Mouse (Mus musculus) hindbrain, postnatal 0 days (tissue): Measurements from ENCODE around the gene Rasgrf2. TPM values are rescaled to one million over a fixed set of nuclear protein-coding genes. Genes with fewer than 3 reads are reported as not detected.
"Not testable (repeated sequence)": the region's sequence is repeated elsewhere in the genome, so short reads cannot be mapped to it uniquely, and the experiment has no call there.

Experiments used
- ATAC-seq: fragments of 200-750 bp; cut with Nextera tagmentation; 2 replicates; pipeline ENCODE4 v1.8.0; 2017; ENCODE audit warnings: mild to moderate bottlenecking, moderate TSS enrichment, moderate library complexity
- DNase-seq: peaks from one replicate; pipeline ENCODE4 v3.0.0-alpha.2; 2015; ENCODE audit warnings: low spot score
- H3K27ac ChIP-seq: fragments of 300-500 bp; sonication (generic); 2 replicates; pipeline ENCODE4 v1.5.1; 2014; ENCODE audit warnings: mild to moderate bottlenecking
- H3K27me3 ChIP-seq: fragments of 300-500 bp; sonication (generic); 2 replicates; pipeline ENCODE4 v1.6.1; 2014; ENCODE audit warnings: low read length, mixed read lengths; ENCODE audit not compliant: insufficient read depth
- H3K36me3 ChIP-seq: fragments of 300-500 bp; sonication (generic); 2 replicates; pipeline ENCODE4 v1.6.1; 2014; ENCODE audit warnings: low read length, mixed read lengths; ENCODE audit not compliant: insufficient read depth
- H3K4me1 ChIP-seq: fragments of 300-500 bp; sonication (generic); 2 replicates; pipeline ENCODE4 v1.6.1; 2014; ENCODE audit warnings: antibody characterized with exemption, low read length, mixed read lengths; ENCODE audit not compliant: insufficient read depth
- H3K4me2 ChIP-seq: fragments of 300-500 bp; sonication (generic); 2 replicates; pipeline ENCODE4 v1.6.1; 2014; ENCODE audit warnings: low read depth, mild to moderate bottlenecking, low read length, moderate library complexity, mixed read lengths
- H3K4me3 ChIP-seq: fragments of 300-500 bp; sonication (generic); 2 replicates; pipeline ENCODE4 v1.5.1; 2014; ENCODE audit warnings: low read length
- H3K9ac ChIP-seq: fragments of 300-500 bp; sonication (generic); replicated peaks from 2 replicates; pipeline ENCODE4 v1.6.1; 2014; ENCODE audit warnings: mild to moderate bottlenecking, low read length, moderate library complexity, mixed read lengths
- H3K9me3 ChIP-seq: fragments of 300-500 bp; sonication (generic); 2 replicates; pipeline ENCODE4 v1.6.1; 2016; ENCODE audit warnings: low read length, mixed read lengths
- CTCF ChIP-seq: IDR thresholded peaks from 2 replicates; pipeline ENCODE4 v1.5.1; 2016; ENCODE audit warnings: antibody characterized with exemption, control low read depth, low read depth
- WGBS: fragments of 180-500 bp; shearing (Covaris S2); extraction: QIAGEN DNeasy Blood & Tissue Kit; methylation state at CpG from one replicate; pipeline ENCODE4 v1.1.7; 2014; 5-methylcytosine and 5-hydroxymethylcytosine counted together
- polyA plus RNA-seq: library from polyadenylated mRNA; unstranded; fragments of >200 nt; fragmentation: Nextera tagmentation; extraction: Ambion mirVana; gene quantifications from 2 replicates; pipeline ENCODE4 v1.2.1, GENCODE M21; 2015
- total RNA-seq: library from RNA; depleted of rRNA; stranded (reverse); fragments of >200 nt; gene quantifications from 2 replicates; pipeline ENCODE4 v1.2.3, GENCODE M21; 2014; rRNA removed

Rasgrf2 gene
- 61.2 and 99.6 TPM in 2 replicates for total RNA-seq
- 11.0 and 12.9 TPM in 2 replicates for polyA plus RNA-seq

GRCm38 (mm10) chr13:92131384-92132150, at the start of gene Rasgrf2:
Gene Rasgrf2, minus strand, starts transcription at chr13:92131656.
- peak within 1 kb of the TSS; percentile 68 for H3K27ac ChIP-seq
- H3K36me3 ChIP-seq = no peaks in the 10 kb centered on the region
- DNase-seq = peak; percentile 63
- H3K4me2 ChIP-seq = peak within 1 kb of the TSS; percentile 84
- H3K27me3 ChIP-seq = no peaks in the 10 kb centered on the region
- peak within 1 kb of the TSS; percentile 61 for H3K9ac ChIP-seq
- no peak for TF ChIP-seq CTCF
- ATAC-seq = peak; percentile 91
- no peaks in the 10 kb centered on the region for H3K9me3 ChIP-seq
- H3K4me1 ChIP-seq = no peaks in the 10 kb centered on the region; the same call in 1 of the 2 replicates
- WGBS = 1% methylated on average over 66 of the region's 70 CpGs
- H3K4me3 ChIP-seq = peak within 1 kb of the TSS; percentile 63

GRCm38 (mm10) chr13:92172686-92173085, 41.2 kb upstream of the Rasgrf2 start:
- H3K27ac ChIP-seq, H3K36me3 ChIP-seq, H3K4me3 ChIP-seq, DNase-seq, H3K27me3 ChIP-seq, H3K4me1 ChIP-seq, H3K4me2 ChIP-seq, H3K9me3 ChIP-seq, ATAC-seq, H3K9ac ChIP-seq: not testable (repeated sequence)
- WGBS = 81% methylated on average over 8 of the region's 8 CpGs

GRCm38 (mm10) chr13:92150551-92150950, 19.1 kb upstream of the Rasgrf2 start:
- peaks cover 2% of the 10 kb centered on the region; the same call in 1 of the 2 replicates for H3K9me3 ChIP-seq
- DNase-seq (no peak), ATAC-seq (0 out of 2 replicates have a peak, but pooled peaks have one; percentile 61)
- 59% methylated on average over 3 of the region's 3 CpGs for WGBS
- H3K9ac ChIP-seq = no peak overlapping the region
- no peaks in the 10 kb centered on the region for H3K27me3 ChIP-seq
- no peak overlapping the region for H3K4me2 ChIP-seq
- no peak overlapping the region for H3K4me3 ChIP-seq
- H3K27ac ChIP-seq = no peak overlapping the region
- no peaks in the 10 kb centered on the region for H3K36me3 ChIP-seq
- no peaks in the 10 kb centered on the region for H3K4me1 ChIP-seq
- TF ChIP-seq CTCF = no peak

GRCm38 (mm10) chr13:92148858-92149257, 17.4 kb upstream of the Rasgrf2 start:
- WGBS = 88% methylated on average over 4 of the region's 4 CpGs
- no peak for TF ChIP-seq CTCF
- Histone ChIP-seq H3K27me3 (no peaks in the 10 kb centered on the region), H3K36me3 (no peaks in the 10 kb centered on the region), H3K9me3 (peaks cover 11% of the 10 kb centered on the region), H3K4me2 (no peak overlapping the region), H3K27ac (no peak overlapping the region), H3K4me1 (no peaks in the 10 kb centered on the region), H3K4me3 (no peak overlapping the region), H3K9ac (no peak overlapping the region)
- DNase-seq (no peak), ATAC-seq (no peak)

GRCm38 (mm10) chr13:92134792-92135191, 3.3 kb upstream of the Rasgrf2 start:
- no peaks in the 10 kb centered on the region; the same call in 1 of the 2 replicates for H3K4me1 ChIP-seq
- no peaks in the 10 kb centered on the region for H3K27me3 ChIP-seq
- no peak overlapping the region for H3K9ac ChIP-seq
- H3K36me3 ChIP-seq = no peaks in the 10 kb centered on the region
- 86% methylated on average over 3 of the region's 3 CpGs for WGBS
- no peak overlapping the region for H3K4me2 ChIP-seq
- no peak for ATAC-seq
- no peak overlapping the region for H3K4me3 ChIP-seq
- no peak overlapping the region for H3K27ac ChIP-seq
- DNase-seq = no peak
- no peaks in the 10 kb centered on the region for H3K9me3 ChIP-seq
- no peak for TF ChIP-seq CTCF

GRCm38 (mm10) chr13:92132599-92132998, 1.1 kb upstream of the Rasgrf2 start:
- H3K4me3 ChIP-seq = no peak overlapping the region
- H3K9ac ChIP-seq = no peak overlapping the region
- H3K27ac ChIP-seq = no peak overlapping the region
- H3K36me3 ChIP-seq = no peaks in the 10 kb centered on the region
- H3K4me2 ChIP-seq = no peak overlapping the region; the same call in 1 of the 2 replicates
- no peak for ATAC-seq
- no peak for TF ChIP-seq CTCF
- no peaks in the 10 kb centered on the region for H3K27me3 ChIP-seq
- DNase-seq = no peak
- no peaks in the 10 kb centered on the region; the same call in 1 of the 2 replicates for H3K4me1 ChIP-seq
- H3K9me3 ChIP-seq = no peaks in the 10 kb centered on the region
- 57% methylated on average over 2 of the region's 2 CpGs for WGBS

- 11% methylated on average over 22 of the region's 22 CpGs for WGBS
Measured at GRCm38 (mm10) chr13:92130994-92131383, 467 bp downstream of the Rasgrf2 start.

More at GRCm38 (mm10) chr13:92130994-92131383, 467 bp downstream of the Rasgrf2 start:
- H3K27ac ChIP-seq = peak overlapping the region; percentile 68; the same call in 1 of the 2 replicates
- H3K4me2 ChIP-seq = peak overlapping the region; percentile 84
- peak overlapping the region; percentile 63 for H3K4me3 ChIP-seq
- H3K36me3 ChIP-seq = no peaks in the 10 kb centered on the region
- DNase-seq (peak; percentile 26), ATAC-seq (peak; percentile 53)
- H3K9ac ChIP-seq = peak overlapping the region; percentile 61
- no peaks in the 10 kb centered on the region; the same call in 1 of the 2 replicates for H3K4me1 ChIP-seq
- H3K27me3 ChIP-seq = no peaks in the 10 kb centered on the region
- no peak for TF ChIP-seq CTCF
- no peaks in the 10 kb centered on the region for H3K9me3 ChIP-seq
